Mouse (Mus musculus) 3T3-L1 (cell line): ENCODE measurements at regions not wholly inside any gene's neighbourhood (a gene's known extent, or its start where the extent isn't known, plus 50 kb on each side); places are given as distances from the start of the nearest gene placed in this dataset.

Source experiments
- DNase-seq: peaks from one replicate; pipeline ENCODE4 v3.0.0-alpha.2; 2015; ENCODE audit warnings: low read depth, low spot score

GRCm38 (mm10) chr13:29136231-29136630 lies 182.7 kb upstream of the Sox4 start:
- peak; percentile 54 for DNase-seq

- DNase-seq, result no peak
Measured at GRCm38 (mm10) chr13:29127499-29127898, 174.0 kb upstream of the Sox4 start.

GRCm38 (mm10) chr13:29123477-29123876 lies 170.0 kb upstream of the Sox4 start:
- DNase-seq, result no peak

GRCm38 (mm10) chr13:29121121-29121520 lies 167.6 kb upstream of the Sox4 start:
- no peak for DNase-seq

- peak; percentile 40 for DNase-seq
Measured at GRCm38 (mm10) chr13:29119357-29119756, 165.8 kb upstream of the Sox4 start.

GRCm38 (mm10) chr13:29114998-29115495 lies 161.5 kb upstream of the Sox4 start:
- DNase-seq, result no peak

- DNase-seq, result peak; percentile 47
Measured at GRCm38 (mm10) chr13:29110127-29110526, 156.6 kb upstream of the Sox4 start.

GRCm38 (mm10) chr13:29109064-29109856 lies 155.7 kb upstream of the Sox4 start:
- DNase-seq, result peak; percentile 3

- no peak for DNase-seq
Measured at GRCm38 (mm10) chr13:29108214-29108613, 154.7 kb upstream of the Sox4 start.

- no peak for DNase-seq
Measured at GRCm38 (mm10) chr13:29092166-29092565, 138.7 kb upstream of the Sox4 start.

- no peak for DNase-seq
Measured at GRCm38 (mm10) chr13:29086854-29087253, 133.3 kb upstream of the Sox4 start.

GRCm38 (mm10) chr13:29081064-29081463 lies 127.6 kb upstream of the Sox4 start:
- no peak for DNase-seq

- no peak for DNase-seq
Measured at GRCm38 (mm10) chr13:29079841-29080240, 126.3 kb upstream of the Sox4 start.

GRCm38 (mm10) chr13:29073630-29074029 lies 120.1 kb upstream of the Sox4 start:
- no peak for DNase-seq

- no peak for DNase-seq
Measured at GRCm38 (mm10) chr13:29063924-29064323, 110.4 kb upstream of the Sox4 start.

- DNase-seq, result no peak
Measured at GRCm38 (mm10) chr13:29058685-29059084, 105.2 kb upstream of the Sox4 start.

- no peak for DNase-seq
Measured at GRCm38 (mm10) chr13:29049730-29050129, 96.2 kb upstream of the Sox4 start.

- DNase-seq, result no peak
Measured at GRCm38 (mm10) chr13:29048990-29049576, 95.6 kb upstream of the Sox4 start.

GRCm38 (mm10) chr13:29044655-29045054 lies 91.1 kb upstream of the Sox4 start:
- DNase-seq, result no peak

GRCm38 (mm10) chr13:29040331-29040730 lies 86.8 kb upstream of the Sox4 start:
- DNase-seq, result no peak

- no peak for DNase-seq
Measured at GRCm38 (mm10) chr13:29034904-29035303, 81.4 kb upstream of the Sox4 start.

- no peak for DNase-seq
Measured at GRCm38 (mm10) chr13:29034444-29034843, 80.9 kb upstream of the Sox4 start.

- no peak for DNase-seq
Measured at GRCm38 (mm10) chr13:29027146-29027545, 73.6 kb upstream of the Sox4 start.
